11 mouse cellular contexts compared by ENCODE assay signal in genomic region chrX:105006445-105006844, GRCm38 (mm10).
DNase-seq lines count a peak whose midpoint lies in the region; ATAC-seq and TF ChIP-seq lines count a peak whose summit lies in the region.
"Had no signal": no experiment of that assay in that cellular context is flagged by ENCODE, and none has a peak within 500 bp of the region (broad histone marks: within the 10 kb centered on the region; RNA-seq: fewer than 3 reads in every experiment).

No protein-coding gene starts in this region.

- H3K4me3 ChIP-seq in kidney, adult 2 months (ENCODE audit: insufficient read depth, low read depth, low read length): no peak overlapping the region
- H3K4me3 ChIP-seq in kidney, embryonic 16.5 days (ENCODE audit: low read length): no peak overlapping the region
- H3K4me3 ChIP-seq in embryonic facial prominence, embryonic 14.5 days (ENCODE audit: low read depth, low read length): no peak overlapping the region
- no peak overlapping the region for H3K4me3 ChIP-seq in thymus, adult 2 months (ENCODE audit: control insufficient read depth, insufficient read depth, low read length)
- H3K4me3 ChIP-seq: embryonic facial prominence, embryonic 13.5 days; limb, embryonic 13.5 days; stomach, embryonic 15.5 days had no signal

- ATAC-seq in kidney, embryonic 16.5 days (ENCODE audit: low FRiP score, low TSS enrichment): no peak
- ATAC-seq in embryonic facial prominence, embryonic 14.5 days (ENCODE audit: low read depth): no peak

- peak; percentile 51 for TF ChIP-seq CTCF in kidney, adult 2 months (conservative IDR thresholded peaks at IDR 0.05; ENCODE audit: insufficient read depth, insufficient read length, low read depth, low read length)
- TF ChIP-seq CTCF in thymus, adult 2 months (IDR thresholded peaks at IDR 0.05; ENCODE audit: borderline replicate concordance, control insufficient read depth, extremely low read depth, insufficient read depth, low read length, poor library complexity): no peak

- H3K27ac ChIP-seq in kidney, adult 2 months (ENCODE audit: insufficient read depth, low read depth, low read length): no peak overlapping the region
- H3K27ac ChIP-seq in kidney, embryonic 16.5 days (ENCODE audit: low read length): no peak overlapping the region
- H3K27ac ChIP-seq in embryonic facial prominence, embryonic 14.5 days (replicated peaks; ENCODE audit: low read depth, low read length): no peak overlapping the region
- no peak overlapping the region for H3K27ac ChIP-seq in thymus, adult 2 months (ENCODE audit: control insufficient read depth, insufficient read depth, low read length)
- H3K27ac ChIP-seq: embryonic facial prominence, embryonic 13.5 days; limb, embryonic 13.5 days; stomach, embryonic 15.5 days had no signal

- H3K4me1 ChIP-seq in kidney, adult 2 months (ENCODE audit: control insufficient read depth, insufficient read depth, low read length): no peaks in the 10 kb centered on the region
- no peaks in the 10 kb centered on the region for H3K4me1 ChIP-seq in kidney, embryonic 16.5 days (ENCODE audit: insufficient read depth, low read length)
- H3K4me1 ChIP-seq in embryonic facial prominence, embryonic 14.5 days (ENCODE audit: control insufficient read depth, insufficient read depth, low read length): no peaks in the 10 kb centered on the region
- H3K4me1 ChIP-seq in thymus, adult 2 months (replicated peaks; ENCODE audit: control insufficient read depth, insufficient read depth, low read length): no peaks in the 10 kb centered on the region
- H3K4me1 ChIP-seq: embryonic facial prominence, embryonic 13.5 days; limb, embryonic 13.5 days; stomach, embryonic 15.5 days had no signal

- 19% methylated on average over 2 of the region's 2 CpGs for WGBS in kidney, adult 2 months
- WGBS in kidney, embryonic 16.5 days: 26% methylated on average over 2 of the region's 2 CpGs
- 12% methylated on average over 2 of the region's 2 CpGs for WGBS in embryonic facial prominence, embryonic 14.5 days
- 10% methylated on average over 2 of the region's 2 CpGs for WGBS in thymus, adult 2 months

- H3K4me2 ChIP-seq in kidney, embryonic 16.5 days (replicated peaks; ENCODE audit: low read depth, low read length): no peak overlapping the region
- H3K4me2 ChIP-seq in embryonic facial prominence, embryonic 14.5 days (ENCODE audit: low read depth, low read length): no peak overlapping the region
- H3K4me2 ChIP-seq: embryonic facial prominence, embryonic 13.5 days; limb, embryonic 13.5 days; stomach, embryonic 15.5 days had no signal

- DNase-seq in kidney, adult 2 months: peak; percentile 9
- DNase-seq in CD4-positive, CD25-positive, alpha-beta regulatory T cell, adult 2 months (ENCODE audit: low read depth, low spot score): peak; percentile 49
- DNase-seq in T-cell, adult 2 months (ENCODE audit: low spot score): peak; percentile 0
- DNase-seq in embryonic facial prominence, embryonic 14.5 days (ENCODE audit: low spot score): peak; percentile 49
- DNase-seq in lung, postnatal 25 days (ENCODE audit: low spot score): peak; percentile 8
- DNase-seq in thymus, adult 2 months: no peak
- no peak for DNase-seq in frontal cortex, postnatal 14 days (ENCODE audit: low spot score in 2 of 2)

- no peak overlapping the region for H3K9ac ChIP-seq in kidney, embryonic 16.5 days (replicated peaks; ENCODE audit: low read length)
- H3K9ac ChIP-seq in embryonic facial prominence, embryonic 14.5 days (ENCODE audit: low read depth, low read length): no peak overlapping the region
- H3K9ac ChIP-seq: embryonic facial prominence, embryonic 13.5 days; limb, embryonic 13.5 days; stomach, embryonic 15.5 days had no signal

- no peaks in the 10 kb centered on the region for H3K36me3 ChIP-seq in kidney, adult 2 months (ENCODE audit: control insufficient read depth, insufficient read depth, low read length)
- no peaks in the 10 kb centered on the region for H3K36me3 ChIP-seq in kidney, embryonic 16.5 days (ENCODE audit: insufficient read depth, low read length)
- no peaks in the 10 kb centered on the region for H3K36me3 ChIP-seq in embryonic facial prominence, embryonic 14.5 days (ENCODE audit: control insufficient read depth, insufficient read depth, low read length)
- H3K36me3 ChIP-seq in thymus, adult 2 months (ENCODE audit: control insufficient read depth, insufficient read depth, low read length): no peaks in the 10 kb centered on the region
- H3K36me3 ChIP-seq: embryonic facial prominence, embryonic 13.5 days; limb, embryonic 13.5 days; stomach, embryonic 15.5 days had no signal

- TF ChIP-seq POLR2A in kidney, adult 2 months (IDR thresholded peaks at IDR 0.05; ENCODE audit: low read depth, low read length): no peak
- TF ChIP-seq POLR2A in thymus, adult 2 months (IDR thresholded peaks at IDR 0.05; ENCODE audit: control insufficient read depth, extremely low read depth, insufficient read depth, low read length, poor library complexity): no peak

- no peaks in the 10 kb centered on the region for H3K27me3 ChIP-seq in kidney, adult 2 months (replicated peaks; ENCODE audit: control insufficient read depth, insufficient read depth, low read length)
- H3K27me3 ChIP-seq in kidney, embryonic 16.5 days (ENCODE audit: insufficient read depth, low read length): peaks cover 15% of the 10 kb centered on the region
- no peaks in the 10 kb centered on the region; the same call in none of the 2 replicates for H3K27me3 ChIP-seq in embryonic facial prominence, embryonic 14.5 days (replicated peaks; ENCODE audit: control insufficient read depth, insufficient read depth, low read length)
- H3K27me3 ChIP-seq in thymus, adult 2 months (ENCODE audit: control insufficient read depth, insufficient read depth, low read length): no peaks in the 10 kb centered on the region

- no peaks in the 10 kb centered on the region for H3K9me3 ChIP-seq in kidney, embryonic 16.5 days (ENCODE audit: low read length)
- H3K9me3 ChIP-seq in embryonic facial prominence, embryonic 14.5 days (ENCODE audit: control insufficient read depth, low read length): no peaks in the 10 kb centered on the region
- H3K9me3 ChIP-seq: embryonic facial prominence, embryonic 13.5 days; limb, embryonic 13.5 days; stomach, embryonic 15.5 days had no signal

Comparison
In these comparisons a context has a peak if more than half of its experiments do, and no peak if none do; other contexts are left out.
1. DNase-seq: peak in kidney, adult 2 months (single experiment), CD4-positive, CD25-positive, alpha-beta regulatory T cell, adult 2 months (single experiment), T-cell, adult 2 months (single experiment), embryonic facial prominence, embryonic 14.5 days (single experiment) and lung, postnatal 25 days (single experiment); none in thymus, adult 2 months (single experiment) and frontal cortex, postnatal 14 days (0 of 2).